Mouse (Mus musculus) left cerebral cortex, postnatal 10 days (tissue): ENCODE measurements around the gene Gabra3. TPM values are rescaled to one million over a fixed set of nuclear protein-coding genes. Genes with fewer than 3 reads are reported as not detected.
A peak's percentile ranks its signal among the peaks of the same experiment; 100 is the strongest.

Experiments
- DNase-seq, 2 experiments: peaks; one replicate each; pipeline ENCODE4 v3.0.0; 2021 to 2022; ENCODE audit warnings: low spot score in 2 of 2, mixed read lengths in 1 of 2; ENCODE audit errors: extremely low spot score in 1 of 2
- intact Hi-C: fragments of 180-260 bp; cut with DNase I; formaldehyde crosslinking; loops from one replicate; pipeline ENCODE4 v1.15.1; 2025
- microRNA-seq: library from miRNA; unstranded; fragments of <30 nt; microRNA quantifications from one replicate; pipeline ENCODE4 v1.2.0, GENCODE M21; 2022
- total RNA-seq, 2 experiments: library from RNA; stranded (reverse); gene quantifications; 2 replicates each; pipeline ENCODE4 v1.2.3; 2021

Gabra3 gene
- 10 to 100 TPM; 86.2 to 94.4 TPM for total RNA-seq

DNA sequence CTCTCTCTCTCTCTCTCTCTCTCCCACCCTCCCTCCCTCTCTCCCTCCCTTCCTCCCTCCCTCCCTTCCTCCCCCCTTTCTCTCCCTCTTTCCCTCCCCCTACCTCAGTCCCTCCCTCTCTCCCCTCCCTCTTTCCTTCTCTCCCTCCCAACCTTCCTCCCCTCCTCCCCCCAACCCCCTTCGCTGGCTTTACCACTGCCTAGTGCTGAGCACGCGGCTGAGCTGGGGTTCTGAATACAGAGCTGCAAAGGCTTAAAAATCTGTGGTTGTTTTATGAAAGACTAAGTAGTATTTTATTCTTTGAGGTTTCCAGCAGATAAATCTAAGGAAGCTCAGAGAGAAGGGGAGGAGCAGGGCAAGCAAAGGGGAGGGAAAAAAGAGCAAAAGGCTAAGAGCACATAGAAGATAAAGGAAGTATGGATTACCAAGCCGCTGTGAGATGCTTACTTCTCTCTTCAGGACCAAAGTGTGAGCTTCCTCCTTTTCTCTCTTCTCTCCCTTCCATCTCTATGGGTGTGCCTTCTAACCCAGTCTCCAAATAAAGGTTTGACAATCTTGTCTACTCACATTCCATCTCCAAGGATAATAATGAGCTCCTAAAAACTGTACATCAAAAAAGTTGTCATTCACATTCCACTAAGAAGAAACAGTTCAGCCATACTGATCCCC, at the start of gene Gabra3:
Gabra3 (minus strand) TSS at position 619 of the 669 bp plus-strand sequence.
- DNase-seq, result no peak
- intact Hi-C loops, result no loop called here

DNA sequence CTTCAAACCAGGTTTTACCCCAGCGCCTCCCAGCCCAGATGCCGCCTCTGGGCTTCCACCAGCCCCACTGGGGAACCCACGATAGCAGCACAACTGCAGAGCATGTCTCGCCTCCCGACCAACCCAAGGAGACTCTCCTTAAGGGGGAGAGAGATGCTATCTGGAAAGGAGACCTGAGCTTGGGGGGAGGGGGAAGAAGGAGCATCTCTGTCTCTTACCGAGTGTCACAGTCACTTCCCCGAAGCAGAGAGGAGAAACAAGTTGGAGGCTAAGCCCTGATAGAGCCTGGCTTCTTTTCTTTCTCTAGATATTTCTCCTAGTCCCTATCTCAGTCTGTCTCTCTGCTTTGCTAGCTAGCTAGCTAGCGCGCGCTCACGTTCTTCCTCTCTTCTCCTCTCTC, 859 bp downstream of the Gabra3 start:
- intact Hi-C loops, result no loop called here
- DNase-seq, result peak in 1 of 2 experiments; percentile 3

DNA sequence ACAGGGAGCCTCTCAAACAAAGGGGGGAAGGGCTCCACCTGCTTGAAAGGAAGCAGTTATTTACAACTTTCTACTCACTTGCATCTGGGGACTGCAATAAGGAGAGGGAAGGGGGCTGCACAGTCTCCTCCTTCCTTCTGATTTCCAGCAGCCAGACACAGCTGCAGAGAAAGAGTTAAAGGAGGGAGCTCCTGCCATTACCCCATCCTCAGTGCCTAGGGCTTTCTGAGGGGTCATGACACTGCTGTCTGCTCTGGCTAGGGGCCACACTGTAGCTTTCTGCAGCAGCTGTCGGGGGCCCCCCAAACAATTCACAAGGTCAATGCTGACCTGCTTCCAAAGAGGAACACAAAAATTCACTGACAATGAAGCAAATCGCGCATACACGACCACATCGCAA, 1.3 kb downstream of the Gabra3 start:
- intact Hi-C loops, result no loop called here
- DNase-seq, result no peak

DNA sequence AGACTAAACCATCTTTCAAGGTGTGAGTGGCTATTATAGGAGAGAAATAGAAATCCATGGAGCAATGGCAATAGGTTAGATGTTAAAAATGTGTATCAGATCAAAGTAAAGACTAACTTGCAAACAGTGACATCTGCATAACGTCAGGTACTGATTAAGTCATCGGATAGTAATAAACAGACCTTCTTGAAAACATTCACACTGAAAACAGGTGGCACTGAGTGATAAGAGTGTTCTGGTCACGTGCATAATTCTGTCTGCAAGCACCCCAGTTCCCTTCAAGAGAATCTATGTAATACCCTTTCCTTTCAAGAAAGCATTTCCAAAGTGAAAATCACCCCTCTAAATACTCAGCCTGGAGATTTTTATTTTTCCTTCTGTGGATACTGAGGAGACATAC, 6.0 kb downstream of the Gabra3 start:
- DNase-seq, result no peak
- intact Hi-C loops, result no loop called here

DNA sequence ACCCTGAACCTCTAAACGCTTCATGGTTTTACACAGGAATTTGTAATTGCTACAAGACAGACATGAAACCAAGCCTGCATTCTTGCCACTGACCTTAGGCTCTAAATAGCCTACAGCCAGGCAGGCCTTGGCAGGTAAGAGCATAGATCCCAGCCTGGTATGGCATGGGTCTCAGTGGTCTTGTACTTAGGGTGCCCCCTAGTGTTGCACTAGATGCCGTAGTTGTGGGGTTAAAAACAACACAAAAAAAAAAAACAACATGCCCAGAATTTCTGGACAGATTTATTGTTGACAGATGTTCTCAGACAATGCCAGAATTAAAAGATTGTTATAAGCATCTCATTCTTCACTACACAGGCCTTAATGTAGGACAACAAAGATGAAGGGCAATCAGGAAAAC, 12.0 kb downstream of the Gabra3 start:
- intact Hi-C loops, result no loop called here
- no peak for DNase-seq

DNA sequence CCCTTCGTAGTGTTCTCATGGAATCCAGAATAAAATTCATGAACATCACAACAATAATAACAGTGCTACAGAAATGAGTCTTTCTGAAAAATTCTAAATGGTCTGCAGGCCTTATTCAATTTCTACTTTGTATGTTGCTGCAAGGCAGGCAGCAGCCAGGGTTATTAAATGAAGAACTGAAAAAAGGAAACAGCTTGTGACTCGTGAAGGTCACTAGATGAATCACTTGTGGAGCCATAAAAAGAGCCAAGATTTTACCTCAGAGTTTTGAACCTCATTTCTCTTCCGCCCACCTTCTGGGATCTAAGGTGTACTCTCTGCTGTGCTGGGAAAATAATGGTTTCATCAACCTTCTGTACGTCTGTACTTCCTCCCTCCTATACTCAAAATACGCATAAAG, 159.4 kb downstream of the Gabra3 start:
- intact Hi-C loops, result no loop called here

DNA sequence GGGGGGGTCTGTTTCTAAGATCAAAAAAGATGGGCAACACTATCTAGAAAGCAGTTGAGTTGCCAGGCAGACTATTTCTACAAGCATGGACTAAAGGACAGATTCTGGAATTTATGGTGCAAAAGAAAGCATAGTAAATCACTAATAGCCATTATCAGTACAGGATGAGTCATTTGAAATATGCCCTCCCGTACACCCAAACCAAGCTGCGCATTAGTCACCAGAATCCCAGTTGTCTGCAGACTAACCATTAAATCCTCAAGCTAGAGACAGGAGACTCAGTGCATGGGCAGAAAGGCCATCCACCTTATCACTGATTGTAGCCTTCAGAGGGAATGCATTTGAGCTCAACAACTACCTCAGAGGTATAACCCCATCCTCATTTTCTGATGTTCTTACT, 166.8 kb downstream of the Gabra3 start:
- intact Hi-C loops, result no loop called here
- no peak for DNase-seq

More for the DNA sequence above, 159.4 kb downstream of the Gabra3 start:
- no peak for DNase-seq

DNA sequence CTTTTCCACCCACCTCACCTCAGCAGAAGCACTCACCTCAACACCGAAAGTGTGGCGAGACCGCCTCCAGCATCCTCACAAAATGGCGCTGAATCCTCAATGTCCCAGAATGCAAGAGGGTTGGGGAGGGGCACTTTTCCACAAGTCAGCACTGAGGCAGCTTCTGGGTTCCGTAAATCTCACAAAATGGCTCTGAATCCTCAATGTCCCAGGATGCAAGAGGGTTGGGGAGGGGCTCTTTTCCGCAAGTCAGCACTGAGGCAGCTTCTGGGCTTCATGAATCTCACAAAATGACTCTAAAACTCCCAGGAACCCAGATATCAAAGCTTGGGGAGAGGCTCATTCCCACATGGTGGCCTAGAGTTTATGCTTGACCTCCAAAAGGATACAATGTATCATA, 269.9 kb downstream of the Gabra3 start, which contains the start of gene Magea10:
Magea10 (minus strand) TSS at position 101 of the 400 bp plus-strand sequence.
- intact Hi-C loops, result no loop called here
- DNase-seq, result no peak

Small RNAs within 50 kb of the gene (microRNA-seq; reads per million reads assigned to microRNA genes)
- gene Mir105 (not detected), gene Mir767 (not detected)

Other genes starting within 250 kb of the Gabra3 start
- gene Gabrq, start 168.3 kb upstream of the Gabra3 start, total RNA-seq, result 1 to 10 TPM; 4.5 to 4.6 TPM